Mouse (Mus musculus): Measurements from ENCODE around the gene Gm9821.

DNA sequence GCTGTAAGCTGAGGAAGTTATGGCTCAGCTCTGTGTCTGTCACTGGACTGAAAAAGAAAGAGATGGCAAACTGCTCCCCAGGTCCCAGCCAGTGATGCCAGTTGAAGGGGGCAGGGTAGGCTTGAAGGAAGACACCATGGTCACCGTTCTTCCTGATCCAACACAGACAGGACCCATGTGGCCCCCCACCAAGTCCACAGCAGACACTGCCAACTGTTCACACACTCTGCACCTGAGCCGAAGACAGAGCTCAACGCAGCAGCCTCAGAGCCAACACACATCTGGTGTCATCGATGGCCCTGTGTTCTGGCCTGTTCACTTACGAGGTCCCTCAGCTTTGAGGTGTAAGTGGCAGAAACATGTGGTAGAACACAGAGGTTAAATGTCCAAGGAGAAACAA, 15.0 kb downstream of the Gm9821 start:
- TF ChIP-seq CTCF (IDR thresholded peaks at IDR 0.05; ENCODE audit: insufficient read depth, low read length) (no peak), POLR2A (IDR thresholded peaks at IDR 0.05; ENCODE audit: borderline replicate concordance, extremely low read depth, low read depth, low read length) (no peak)

Measured in lung, adult 2 months (tissue).